Mouse (Mus musculus) heart, embryonic 13.5 days (tissue): ENCODE data around the gene Tomm20l. TPM values are rescaled to one million over a fixed set of nuclear protein-coding genes. Genes with fewer than 3 reads are reported as not detected.

Experiments
- ATAC-seq: fragments of 200-750 bp; cut with Nextera tagmentation; 2 replicates; pipeline ENCODE4 v1.8.0; 2017; ENCODE audit warnings: moderate TSS enrichment; ENCODE audit not compliant: insufficient number of reproducible peaks, low FRiP score, low TSS enrichment; ENCODE audit errors: extremely low read depth
- H3K27ac ChIP-seq: fragments of 300-500 bp; sonication (generic); replicated peaks from 2 replicates; pipeline ENCODE4 v1.5.1; 2015; ENCODE audit warnings: moderate library complexity, mild to moderate bottlenecking, inconsistent platforms
- H3K27me3 ChIP-seq: fragments of 300-500 bp; sonication (generic); replicated peaks from 2 replicates; pipeline ENCODE4 v1.6.1; 2015; ENCODE audit warnings: mild to moderate bottlenecking, inconsistent platforms
- H3K36me3 ChIP-seq: fragments of 300-500 bp; sonication (generic); 2 replicates; pipeline ENCODE4 v1.6.1; 2015; ENCODE audit warnings: mild to moderate bottlenecking, inconsistent platforms
- H3K4me1 ChIP-seq: fragments of 300-500 bp; sonication (generic); 2 replicates; pipeline ENCODE4 v1.6.1; 2015; ENCODE audit warnings: inconsistent platforms
- H3K4me2 ChIP-seq: fragments of 300-500 bp; sonication (generic); 2 replicates; pipeline ENCODE4 v1.6.1; 2015; ENCODE audit warnings: inconsistent platforms, mild to moderate bottlenecking, moderate library complexity
- H3K4me3 ChIP-seq: fragments of 300-500 bp; sonication (generic); 2 replicates; pipeline ENCODE4 v1.5.1; 2015; ENCODE audit warnings: moderate library complexity, mild to moderate bottlenecking, inconsistent platforms
- H3K9ac ChIP-seq: fragments of 300-500 bp; sonication (generic); 2 replicates; pipeline ENCODE4 v1.6.1; 2015; ENCODE audit warnings: inconsistent platforms, mild to moderate bottlenecking, moderate library complexity
- H3K9me3 ChIP-seq: fragments of 300-500 bp; sonication (generic); 2 replicates; pipeline ENCODE4 v1.6.1; 2016; ENCODE audit warnings: inconsistent platforms
- WGBS: fragments of 180-500 bp; shearing (Covaris S2); methylation state at CpG from one replicate; pipeline ENCODE4 v1.1.7; 2015; ENCODE audit warnings: mixed read lengths; 5-methylcytosine and 5-hydroxymethylcytosine counted together
- polyA plus RNA-seq: library from polyadenylated mRNA; unstranded; fragments of >200 nt; fragmentation: Nextera tagmentation; extraction: Ambion mirVana; gene quantifications from 2 replicates; pipeline ENCODE4 v1.2.1, GENCODE M21; 2015

Gene Tomm20l
- polyA plus RNA-seq, 1 experiment from 2014 or later, result 0.29 TPM

GRCm38 (mm10) chr12:71154979-71155378 lies 43.8 kb downstream of the Tomm20l start:
- H3K9ac ChIP-seq, result no peak overlapping the region
- H3K36me3 ChIP-seq, result peaks cover 89% of the 10 kb centered on the region
- H3K9me3 ChIP-seq, result no peaks in the 10 kb centered on the region
- no peaks in the 10 kb centered on the region for H3K27me3 ChIP-seq
- H3K27ac ChIP-seq, result no peak overlapping the region
- no peaks in the 10 kb centered on the region for H3K4me1 ChIP-seq
- no peak for ATAC-seq
- WGBS, result 89% methylated on average over 6 of the region's 6 CpGs
- no peak overlapping the region for H3K4me3 ChIP-seq
- no peak overlapping the region for H3K4me2 ChIP-seq

GRCm38 (mm10) chr12:71157974-71158373 lies 46.7 kb downstream of the Tomm20l start:
- ATAC-seq, result no peak
- 86% methylated on average over 6 of the region's 6 CpGs for WGBS
- peaks cover 90% of the 10 kb centered on the region for H3K36me3 ChIP-seq
- no peaks in the 10 kb centered on the region for H3K9me3 ChIP-seq
- H3K4me3 ChIP-seq, result no peak overlapping the region
- no peaks in the 10 kb centered on the region for H3K4me1 ChIP-seq
- no peak overlapping the region for H3K27ac ChIP-seq
- no peak overlapping the region for H3K9ac ChIP-seq
- H3K27me3 ChIP-seq, result no peaks in the 10 kb centered on the region
- H3K4me2 ChIP-seq, result no peak overlapping the region

DNA sequence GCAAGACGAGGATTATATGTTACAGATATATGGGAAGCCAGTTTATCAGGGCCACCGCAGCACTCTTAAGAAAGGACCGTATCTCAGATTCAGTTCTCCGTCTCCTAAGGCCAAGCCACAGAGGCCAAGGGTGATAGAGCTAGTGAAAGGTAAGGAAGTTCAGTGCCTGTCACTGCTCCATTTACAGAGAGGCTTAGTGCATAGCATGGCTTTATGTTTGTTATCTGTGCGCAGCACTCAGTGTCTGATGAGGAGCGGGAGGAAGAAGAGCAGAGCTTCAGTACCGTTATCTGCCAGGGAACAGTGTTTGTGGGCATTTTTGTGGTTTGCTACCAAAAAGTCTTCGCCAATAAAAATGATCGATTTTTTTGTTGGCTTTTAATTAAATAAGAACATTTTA lies 53.2 kb downstream of the Tomm20l start:
- 82% methylated on average over 9 of the region's 9 CpGs for WGBS
- H3K27ac ChIP-seq, result no peak overlapping the region
- H3K9ac ChIP-seq, result no peak overlapping the region
- ATAC-seq, result no peak
- peaks cover 83% of the 10 kb centered on the region for H3K36me3 ChIP-seq
- no peak overlapping the region for H3K4me2 ChIP-seq
- no peaks in the 10 kb centered on the region for H3K27me3 ChIP-seq
- no peaks in the 10 kb centered on the region for H3K9me3 ChIP-seq
- no peaks in the 10 kb centered on the region for H3K4me1 ChIP-seq
- H3K4me3 ChIP-seq, result no peak overlapping the region

DNA sequence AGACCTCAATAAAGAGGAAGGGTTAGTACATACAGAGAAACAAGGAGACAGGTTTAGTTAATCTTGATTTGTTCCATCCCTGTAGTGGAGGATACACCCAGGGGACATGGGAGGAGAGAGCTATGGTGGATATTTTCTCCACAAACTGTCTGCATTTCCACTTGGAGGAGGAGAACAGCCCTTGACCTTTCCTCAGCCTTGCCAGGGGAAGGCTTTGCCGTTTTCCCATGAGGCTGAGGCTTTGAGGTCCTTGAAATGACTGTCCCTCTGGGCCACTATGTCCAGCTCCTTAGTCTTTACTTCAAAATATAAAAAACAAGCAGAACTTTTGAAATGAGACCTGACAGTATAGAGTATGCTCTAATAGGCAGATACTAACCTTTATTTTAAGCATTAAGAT lies 58.7 kb downstream of the Tomm20l start:
- no peak for ATAC-seq
- H3K27me3 ChIP-seq, result no peaks in the 10 kb centered on the region
- 71% methylated on average over 1 of the region's 1 CpGs for WGBS
- no peaks in the 10 kb centered on the region for H3K4me1 ChIP-seq
- no peak overlapping the region for H3K4me3 ChIP-seq
- no peak overlapping the region for H3K9ac ChIP-seq
- H3K27ac ChIP-seq, result no peak overlapping the region
- no peaks in the 10 kb centered on the region for H3K9me3 ChIP-seq
- no peak overlapping the region for H3K4me2 ChIP-seq
- peaks cover 74% of the 10 kb centered on the region for H3K36me3 ChIP-seq

Other genes starting within 250 kb of the Tomm20l start
- 181 and 194 TPM in 2 replicates for gene Actr10, start 173.6 kb upstream of the Tomm20l start, polyA plus RNA-seq
- 453 and 467 TPM in 2 replicates for gene Psma3, start 136.8 kb upstream of the Tomm20l start, polyA plus RNA-seq
- gene Arid4a, start 95.4 kb upstream of the Tomm20l start, polyA plus RNA-seq, result 24.3 and 24.8 TPM in 2 replicates
- gene Timm9, start 25.3 kb downstream of the Tomm20l start, polyA plus RNA-seq, result 93.3 and 116 TPM in 2 replicates
- gene 2700049A03Rik, start 25.4 kb downstream of the Tomm20l start, polyA plus RNA-seq, result 9.2 and 10.4 TPM in 2 replicates
- gene Dact1, start 198.5 kb downstream of the Tomm20l start, polyA plus RNA-seq, result 8.6 and 9.7 TPM in 2 replicates